Mouse (Mus musculus): ENCODE data around the gene Tnpo2. TPM values are rescaled to one million over a fixed set of nuclear protein-coding genes. Genes with fewer than 3 reads are reported as not detected.

Gene Tnpo2
- total RNA-seq, 2 experiments from 2014 or later = 163 to 179 TPM

DNA sequence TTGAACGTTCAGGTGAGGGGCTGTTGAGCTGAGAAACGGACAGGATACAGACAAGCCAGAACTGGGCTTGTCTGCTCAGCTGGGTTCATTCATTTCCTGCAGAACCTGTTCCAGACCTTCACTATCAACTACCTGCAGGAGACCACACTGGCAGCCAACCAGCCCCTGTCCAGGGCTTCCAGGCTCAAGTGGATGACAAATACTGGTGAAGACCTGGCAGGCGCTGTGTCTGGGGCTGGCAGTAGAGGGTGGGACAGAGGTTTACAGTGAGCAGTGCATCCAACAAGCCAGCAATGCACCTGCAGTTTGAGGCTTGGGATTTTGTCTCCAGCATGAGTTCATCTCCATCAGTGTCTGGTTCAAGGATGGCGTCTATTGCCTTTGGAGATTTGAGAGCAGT is 60.1 kb downstream of the Tnpo2 start:
- intact Hi-C loops (cut with DNase I) = no loop called here
- DNase-seq = no peak

GRCm38 (mm10) chr8:85100076-85100665 is 63.5 kb downstream of the Tnpo2 start:
- intact Hi-C loops (cut with DNase I) = no loop called here
- no peak for DNase-seq

Small RNA genes within 50 kb of the gene (microRNA-seq; reads per million reads assigned to microRNA genes)
- gene Mir7070 = 20.5 reads per million, percentile 36 among the genes with 10 or more reads in this experiment

Other genes starting within 250 kb of the Tnpo2 start
- 100 to 1,000 TPM; 674 to 782 TPM for gene Nfix, start 236.6 kb upstream of the Tnpo2 start, total RNA-seq (2021)
- 1 to 10 TPM; 4.9 to 5.5 TPM for gene Dand5, start 214.1 kb upstream of the Tnpo2 start, total RNA-seq (2021)
- gene Gadd45gip1, start 205.4 kb upstream of the Tnpo2 start, total RNA-seq (2021) = 10 to 100 TPM; 18.4 to 18.9 TPM
- 10 to 100 TPM; 44.1 to 49.7 TPM for gene Rad23a, start 196.2 kb upstream of the Tnpo2 start, total RNA-seq (2021)
- gene Calr, start 190.0 kb upstream of the Tnpo2 start, total RNA-seq (2021) = 100 to 1,000 TPM; 528 to 548 TPM
- gene Farsa, start 179.9 kb upstream of the Tnpo2 start, total RNA-seq (2021) = 10 to 100 TPM; 86.2 to 90.4 TPM
- 10 to 100 TPM; 42.0 to 42.4 TPM for gene Syce2, start 164.8 kb upstream of the Tnpo2 start, total RNA-seq (2021)
- gene Gcdh, start 143.0 kb upstream of the Tnpo2 start, total RNA-seq (2021) = 10 to 100 TPM; 30.8 to 32.7 TPM
- gene Klf1, start 135.0 kb upstream of the Tnpo2 start, total RNA-seq (2021) = under 1 TPM in 1 of 2 experiments, not detected in 1; 0.24 TPM
- 1 to 10 TPM; 2.8 to 4.1 TPM for gene Dnase2a, start 128.4 kb upstream of the Tnpo2 start, total RNA-seq (2021)
- gene Mast1, start 99.6 kb upstream of the Tnpo2 start, total RNA-seq (2021) = 100 to 1,000 TPM; 195 to 210 TPM
- 1 to 10 TPM; 6.7 to 8.3 TPM for gene Rtbdn, start 89.9 kb upstream of the Tnpo2 start, total RNA-seq (2021)
- not detected for gene Gm49661, start 67.5 kb upstream of the Tnpo2 start, total RNA-seq (2021)
- gene Prdx2, start 67.3 kb upstream of the Tnpo2 start, total RNA-seq (2021) = 100 to 1,000 TPM; 665 to 681 TPM
- 10 to 100 TPM; 41.1 to 42.1 TPM for gene Rnaseh2a, start 67.1 kb upstream of the Tnpo2 start, total RNA-seq (2021)
- gene Junb, start 58.2 kb upstream of the Tnpo2 start, total RNA-seq (2021) = 10 to 100 TPM; 12.5 to 13.5 TPM
- gene Hook2, start 46.3 kb upstream of the Tnpo2 start, total RNA-seq (2021) = 10 to 100 TPM; 28.3 to 32.5 TPM
- gene Best2, start 22.4 kb upstream of the Tnpo2 start, total RNA-seq (2021) = not detected
- gene Asna1, start 11.6 kb upstream of the Tnpo2 start, total RNA-seq (2021) = 100 to 1,000 TPM; 106 to 107 TPM
- 100 to 1,000 TPM; 158 to 163 TPM for gene Trir, start 10.1 kb upstream of the Tnpo2 start, total RNA-seq (2021)
- gene Fbxw9, start 23.1 kb downstream of the Tnpo2 start, total RNA-seq (2021) = 10 to 100 TPM; 79.0 to 80.0 TPM
- not detected for gene Gm5741, start 31.1 kb downstream of the Tnpo2 start, total RNA-seq (2021)
- gene Dhps, start 34.8 kb downstream of the Tnpo2 start, total RNA-seq (2021) = 10 to 100 TPM; 79.9 to 82.3 TPM
- gene Wdr83os, start 43.8 kb downstream of the Tnpo2 start, total RNA-seq (2021) = 10 to 100 TPM; 60.9 to 61.2 TPM
- 10 to 100 TPM; 21.4 to 21.7 TPM for gene Wdr83, start 44.4 kb downstream of the Tnpo2 start, total RNA-seq (2021)
- 10 to 100 TPM; 25.2 to 26.5 TPM for gene Man2b1, start 46.4 kb downstream of the Tnpo2 start, total RNA-seq (2021)
- gene Zfp791, start 86.2 kb downstream of the Tnpo2 start, total RNA-seq (2021) = 1 to 10 TPM; 6.5 to 6.8 TPM
- gene Cks1brt, start 115.0 kb downstream of the Tnpo2 start, total RNA-seq (2021) = not detected
- gene Olfr371, start 189.1 kb downstream of the Tnpo2 start, total RNA-seq (2021) = not detected